Mouse (Mus musculus): ENCODE measurements around the gene Fnbp1l.

The Fnbp1l gene

DNA sequence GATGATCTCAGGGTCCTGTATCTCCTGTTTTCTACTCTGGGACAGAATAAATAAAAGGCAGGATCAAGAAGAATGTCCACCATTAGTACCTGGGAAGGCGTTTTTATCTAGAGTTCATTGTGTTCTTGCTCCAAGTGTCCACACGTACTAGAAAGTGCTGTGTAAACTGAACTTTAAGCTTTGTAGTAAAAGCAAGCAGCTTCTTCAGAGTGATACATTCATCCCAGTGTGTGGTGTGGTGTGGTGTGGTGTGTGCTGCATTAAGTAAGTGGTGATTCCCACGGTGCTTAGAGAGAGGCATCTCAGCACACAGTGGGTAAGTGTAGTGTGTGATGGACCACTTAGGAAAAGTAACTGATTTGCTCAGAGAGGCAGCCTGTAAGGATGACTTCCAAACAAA, 91.0 kb downstream of the Fnbp1l start:
- no peak for DNase-seq (ENCODE audit: low read depth, low spot score)

DNA sequence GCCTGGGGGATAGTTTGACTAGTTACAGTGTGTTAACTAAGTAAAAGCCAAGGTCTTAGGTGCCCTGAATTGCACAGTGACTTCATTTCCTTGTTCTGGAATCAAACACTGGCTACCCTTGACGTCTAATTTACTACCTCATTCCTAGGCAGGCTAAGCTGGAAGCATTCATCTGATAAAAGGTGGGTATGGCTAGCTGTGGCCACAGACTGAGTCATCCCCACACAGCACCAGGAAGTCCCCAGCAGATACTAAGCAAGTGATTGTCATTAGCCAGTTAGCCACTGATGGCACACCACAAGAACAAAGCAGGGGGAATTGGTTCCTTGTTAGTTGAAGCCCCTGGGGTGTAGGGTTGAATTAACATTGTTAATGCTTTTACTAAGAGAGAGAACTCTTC, 98.2 kb downstream of the Fnbp1l start:
- no peak for DNase-seq (ENCODE audit: low read depth, low spot score)

DNA sequence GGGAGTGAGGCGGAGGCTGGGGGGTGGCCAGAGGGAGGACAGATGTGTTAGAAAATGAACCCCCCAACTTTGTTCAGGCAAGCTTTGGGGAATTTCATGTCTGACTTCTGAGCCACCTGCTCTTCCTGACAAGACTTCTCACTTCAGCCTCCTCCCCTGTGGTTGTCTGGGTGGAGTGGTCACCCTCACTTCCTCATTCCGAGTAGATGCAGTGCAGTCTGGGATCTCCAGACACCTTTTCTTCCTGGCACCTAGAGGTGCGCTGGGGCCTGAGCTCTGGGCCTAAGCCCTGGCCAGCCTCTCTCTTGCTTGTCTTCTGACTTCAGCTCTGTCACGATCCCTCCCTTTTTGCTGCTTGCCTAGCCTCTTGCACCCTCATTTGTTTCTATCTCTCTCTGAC, 98.6 kb downstream of the Fnbp1l start:
- DNase-seq (ENCODE audit: low read depth, low spot score), result no peak

DNA sequence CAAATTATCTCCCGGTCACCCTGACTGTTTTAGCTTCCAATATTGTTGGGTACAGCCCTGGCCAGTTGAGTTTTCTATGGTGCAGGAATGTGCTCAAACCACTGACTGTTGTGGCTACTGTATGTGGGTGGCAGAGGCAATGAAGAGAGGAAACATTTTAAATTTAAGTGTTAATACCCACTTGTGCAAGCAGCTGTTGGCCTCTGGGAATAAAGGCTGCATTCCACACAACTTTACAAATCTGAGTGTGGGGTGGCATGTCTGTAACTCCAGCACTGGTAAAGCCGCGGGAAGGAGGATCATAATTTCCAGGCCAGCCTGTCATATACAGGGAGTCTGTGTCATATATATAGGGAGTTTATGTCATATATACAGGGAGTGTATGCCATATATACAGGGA, 99.2 kb downstream of the Fnbp1l start:
- DNase-seq (ENCODE audit: low read depth, low spot score), result no peak

DNA sequence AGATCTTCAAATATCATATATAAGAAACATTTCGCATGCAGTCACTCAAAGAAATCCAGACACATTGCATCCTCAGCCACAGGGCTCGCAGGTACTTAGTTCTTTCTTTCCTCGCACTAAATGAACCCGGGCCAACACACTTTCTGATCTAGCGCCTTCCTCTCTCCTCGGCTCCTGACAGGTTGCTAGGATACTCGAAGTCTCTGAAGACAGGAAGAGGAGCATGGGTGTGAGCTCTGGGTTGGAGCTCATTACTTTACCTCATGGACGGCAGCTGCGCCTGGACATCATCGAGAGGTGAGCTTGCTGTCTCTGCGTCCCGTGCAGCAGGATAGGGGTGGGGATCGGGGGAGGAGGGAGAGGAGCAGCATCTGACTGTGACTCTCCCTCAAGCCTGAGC, 100.4 kb downstream of the Fnbp1l start:
- DNase-seq (ENCODE audit: low read depth, low spot score), result no peak

DNA sequence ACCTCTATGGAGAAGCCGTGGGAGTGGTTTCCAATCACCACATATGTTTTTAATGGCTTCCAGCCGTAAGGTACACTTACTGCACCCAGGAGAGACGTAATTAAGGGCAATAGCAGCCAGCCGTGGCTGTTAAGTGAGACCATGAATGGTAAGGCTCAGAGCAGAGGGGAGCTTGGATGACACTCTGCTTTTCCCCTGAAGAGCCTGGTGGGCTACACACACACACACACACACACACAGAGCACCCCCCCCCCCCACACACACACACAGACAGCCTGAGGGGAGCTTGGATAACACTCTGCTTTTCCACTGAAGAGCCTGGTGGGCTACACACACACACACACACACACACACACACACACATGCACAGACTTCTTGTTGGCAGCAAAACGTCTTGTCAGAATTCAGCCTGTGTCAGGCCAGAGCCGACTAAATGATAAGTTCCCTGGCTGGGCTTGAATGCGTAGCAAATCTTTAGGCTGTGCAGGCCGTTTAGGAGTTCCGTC, 101.2 kb downstream of the Fnbp1l start:
- DNase-seq (ENCODE audit: low read depth, low spot score), result no peak

DNA sequence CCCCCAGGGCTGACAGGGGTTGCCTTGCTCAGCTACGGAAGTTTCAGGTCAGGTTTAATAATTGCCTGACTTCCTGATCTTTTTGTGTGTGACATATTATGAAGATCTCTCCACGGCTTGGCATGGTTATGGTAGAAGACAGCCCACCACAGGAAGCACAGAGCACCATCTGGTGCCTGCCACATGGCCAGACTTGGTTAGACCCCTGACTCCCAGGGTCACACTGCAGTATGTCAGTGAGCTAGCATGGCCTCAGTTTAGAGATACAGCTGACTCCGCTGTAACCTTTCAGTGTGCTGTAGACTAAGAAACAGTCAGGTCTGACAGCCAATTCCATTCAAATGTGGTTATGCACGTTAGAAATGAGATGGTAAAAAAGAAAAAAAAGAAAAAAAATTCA, 101.8 kb downstream of the Fnbp1l start:
- no peak for DNase-seq (ENCODE audit: low read depth, low spot score)

DNA sequence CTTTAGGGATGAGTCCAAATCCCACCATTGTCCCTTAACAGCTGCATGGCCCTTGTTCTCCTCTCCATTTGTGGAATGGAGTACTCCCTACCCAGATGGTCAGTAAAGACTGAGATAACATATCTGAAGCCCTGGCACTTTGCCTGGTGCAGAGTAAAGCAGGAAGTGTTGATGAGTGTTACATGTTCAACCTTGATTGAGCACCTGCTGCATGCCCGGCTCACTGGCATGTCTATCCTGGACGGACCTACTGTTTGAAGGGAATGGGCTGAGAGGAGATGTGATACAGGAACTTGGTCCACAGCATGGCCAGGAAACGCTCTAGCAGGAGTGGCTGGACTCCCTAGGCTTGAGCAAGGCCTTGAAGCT, 103.2 kb downstream of the Fnbp1l start:
- DNase-seq (ENCODE audit: low read depth, low spot score), result no peak

DNA sequence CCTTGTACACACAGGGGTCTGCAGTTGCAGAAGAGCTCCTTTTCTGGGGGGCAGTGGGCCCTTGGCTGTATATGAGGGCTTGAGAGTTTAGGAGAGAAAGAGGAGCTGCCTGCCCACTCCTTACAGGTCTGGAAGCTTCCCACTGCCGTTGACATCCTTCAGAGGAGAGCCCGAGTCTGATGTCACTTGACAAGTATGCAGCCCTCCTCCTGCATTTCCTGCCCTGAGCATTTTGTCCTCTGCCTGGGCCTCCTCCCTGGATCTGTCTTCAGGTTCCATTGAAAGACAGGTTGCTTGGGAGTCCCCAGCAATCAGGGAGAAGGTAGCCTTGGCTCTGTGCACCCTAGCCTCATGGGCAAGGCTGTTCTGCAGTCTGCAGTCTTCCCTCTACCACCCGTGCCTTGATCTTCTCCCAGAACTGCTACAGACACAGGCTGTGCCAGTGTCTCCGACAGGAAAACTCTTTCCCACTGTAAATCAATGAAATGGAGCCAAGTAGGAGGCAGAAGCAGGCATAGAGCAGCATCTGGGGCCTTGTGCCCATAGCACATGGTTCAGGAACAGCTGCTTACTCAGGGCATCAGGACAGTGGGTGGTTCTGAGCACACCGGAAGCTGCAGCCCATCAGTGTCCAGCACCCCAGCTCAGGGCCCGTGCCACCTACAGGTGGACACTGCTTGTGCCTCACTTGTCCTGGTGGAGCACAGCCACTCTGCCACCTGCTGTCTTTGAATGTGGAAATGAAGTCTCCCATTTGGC, 103.8 kb downstream of the Fnbp1l start:
- DNase-seq (ENCODE audit: low read depth, low spot score), result no peak

DNA sequence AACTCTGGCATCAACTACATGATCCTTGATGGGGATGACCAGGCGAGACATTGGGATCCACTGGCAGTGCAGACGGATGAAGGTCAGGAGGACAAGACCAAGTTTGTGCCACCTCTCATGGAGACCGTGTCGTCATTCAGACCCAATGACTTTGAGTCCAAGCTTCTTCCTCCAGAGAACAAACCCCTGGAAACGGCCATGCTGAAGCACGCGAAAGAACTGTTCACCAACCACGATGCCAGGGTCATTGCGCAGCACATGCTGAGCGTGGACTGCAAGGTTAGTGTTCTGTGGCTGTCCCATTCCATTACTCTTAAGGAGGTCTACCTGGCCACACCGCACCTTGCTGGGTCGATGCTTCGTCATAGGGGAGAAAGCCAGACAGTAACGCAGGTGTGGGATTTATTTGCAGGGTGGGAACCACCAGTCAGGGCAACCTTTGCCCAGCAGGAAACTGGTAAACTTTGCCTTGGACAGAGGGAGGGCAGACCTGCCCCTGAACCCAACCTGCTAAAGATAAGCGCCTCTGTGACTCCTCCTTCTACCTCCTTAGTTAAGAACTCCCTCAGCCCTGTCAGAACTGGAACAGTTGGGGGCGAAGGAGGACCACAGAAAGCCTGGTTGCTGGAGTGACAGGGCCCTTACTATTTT, 106.7 kb downstream of the Fnbp1l start:
- no peak for DNase-seq (ENCODE audit: low read depth, low spot score)

DNA sequence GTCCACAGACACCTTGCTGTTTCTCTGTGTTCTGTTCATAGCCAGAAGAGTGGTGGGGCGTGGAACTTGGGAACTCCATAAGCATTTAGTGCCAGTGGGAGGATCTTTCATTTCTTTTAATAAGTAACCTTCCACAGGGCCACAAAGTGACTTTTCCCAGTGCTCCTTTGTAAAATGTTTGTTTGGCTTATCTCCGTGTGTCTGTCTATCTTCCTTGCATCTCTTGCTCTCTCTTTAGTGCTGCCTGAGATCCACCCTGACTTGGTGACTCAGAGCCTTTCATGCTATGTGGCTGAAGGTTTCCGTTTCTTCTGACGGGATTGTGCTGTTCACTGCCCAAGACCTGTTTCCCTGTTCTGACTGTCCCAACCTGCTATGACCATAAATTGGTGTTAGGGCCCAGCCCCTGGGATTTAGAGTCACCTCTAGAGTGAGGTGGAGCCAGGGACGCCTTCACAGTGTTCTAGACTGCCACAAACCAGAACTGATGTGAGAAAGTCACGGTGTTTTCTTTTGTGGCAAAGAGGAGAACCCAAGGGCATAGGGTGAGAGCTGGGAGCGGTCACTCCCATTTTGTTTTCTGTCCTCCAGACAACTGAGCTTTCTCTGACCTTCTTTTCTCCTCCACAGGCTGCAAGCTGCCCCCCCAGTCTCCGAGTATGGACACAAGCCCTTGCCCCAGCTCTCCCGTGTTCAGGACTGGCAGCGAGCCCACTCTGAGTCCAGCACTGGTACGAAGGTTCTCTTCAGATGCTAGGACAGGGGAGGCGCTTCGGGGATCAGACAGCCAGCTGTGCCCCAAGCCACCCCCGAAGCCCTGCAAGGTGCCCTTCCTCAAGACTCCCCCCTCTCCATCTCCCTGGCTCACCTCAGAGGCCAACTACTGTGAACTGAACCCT, 107.5 kb downstream of the Fnbp1l start:
- DNase-seq (ENCODE audit: low read depth, low spot score), result no peak

DNA sequence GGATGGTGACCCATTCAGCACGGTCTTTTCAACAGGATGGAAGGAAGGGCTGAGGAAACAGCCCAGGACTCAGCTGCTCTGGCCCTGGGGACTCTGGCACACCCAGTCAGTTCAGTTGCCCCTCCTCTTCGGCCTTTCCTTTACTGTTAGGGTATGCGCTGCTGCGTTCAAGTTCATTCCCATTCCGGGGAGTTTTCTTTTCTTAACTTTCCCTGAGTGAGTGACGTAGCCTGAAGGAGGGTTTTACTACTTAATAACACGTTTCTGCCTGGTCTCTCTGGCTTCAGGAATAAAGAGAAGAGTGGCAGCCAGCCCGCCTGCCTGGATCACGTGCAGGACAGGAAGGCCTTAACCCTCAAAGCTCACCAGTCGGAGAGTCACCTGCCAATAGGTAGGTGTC, 108.6 kb downstream of the Fnbp1l start:
- no peak for DNase-seq (ENCODE audit: low read depth, low spot score)

DNA sequence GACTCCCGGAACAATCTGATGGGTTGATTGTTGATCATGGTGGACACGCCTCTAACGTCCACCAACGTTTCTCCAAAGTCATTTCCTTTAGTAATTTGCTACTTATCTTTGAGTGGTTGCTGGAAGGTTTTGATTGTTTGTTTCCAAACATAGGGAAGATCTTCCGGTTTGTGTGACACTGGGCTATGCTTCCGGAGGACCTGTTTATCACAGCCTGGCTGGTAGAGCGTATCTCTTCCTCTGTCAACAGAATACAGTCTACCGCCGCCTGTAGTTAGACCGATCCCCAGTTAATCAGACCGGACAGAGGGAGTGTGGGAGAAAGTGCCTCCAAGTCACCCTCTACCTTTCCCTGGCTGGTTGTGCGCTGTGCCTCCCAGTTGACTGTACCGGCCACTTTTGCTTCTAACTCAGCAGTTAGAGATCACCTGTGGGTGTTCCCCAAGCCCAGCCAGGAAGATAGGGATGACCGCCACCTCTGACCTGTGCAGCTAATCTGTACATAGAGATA, 109.2 kb downstream of the Fnbp1l start:
- DNase-seq (ENCODE audit: low read depth, low spot score), result no peak

DNA sequence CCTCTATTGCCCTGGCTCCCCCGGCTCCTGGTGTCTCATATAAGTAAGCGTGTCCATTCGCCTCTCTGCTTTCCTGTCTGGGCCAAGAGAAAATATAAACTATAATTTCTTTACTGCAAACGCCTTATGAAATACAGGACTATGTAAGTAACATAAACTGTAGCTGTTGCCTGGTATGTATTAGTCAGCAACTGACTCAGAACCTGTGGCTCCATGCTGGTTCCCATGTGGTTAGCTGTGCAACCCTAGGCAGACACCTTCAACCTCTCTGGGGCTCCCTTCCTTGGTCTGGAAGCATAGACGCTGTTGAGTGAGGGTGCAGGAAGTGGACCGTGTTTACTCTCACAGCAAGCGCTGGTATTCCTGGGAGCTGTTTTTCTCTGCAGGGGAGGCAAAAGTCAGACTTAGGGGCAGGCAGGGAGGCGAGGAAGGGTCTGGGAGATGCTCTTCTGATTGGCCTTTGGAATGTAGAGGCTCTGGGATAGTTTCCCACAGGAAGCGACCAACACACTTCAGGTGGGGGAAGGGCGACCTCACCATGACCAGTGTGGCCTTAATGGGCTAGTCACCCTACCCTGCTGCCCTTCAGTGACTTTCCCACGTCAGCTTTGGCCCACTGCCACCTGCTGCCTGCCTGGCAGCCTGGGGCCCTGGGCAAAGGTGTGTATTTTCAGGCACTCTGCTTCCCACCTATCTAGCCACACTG, 109.8 kb downstream of the Fnbp1l start:
- no peak for DNase-seq (ENCODE audit: low read depth, low spot score)

DNA sequence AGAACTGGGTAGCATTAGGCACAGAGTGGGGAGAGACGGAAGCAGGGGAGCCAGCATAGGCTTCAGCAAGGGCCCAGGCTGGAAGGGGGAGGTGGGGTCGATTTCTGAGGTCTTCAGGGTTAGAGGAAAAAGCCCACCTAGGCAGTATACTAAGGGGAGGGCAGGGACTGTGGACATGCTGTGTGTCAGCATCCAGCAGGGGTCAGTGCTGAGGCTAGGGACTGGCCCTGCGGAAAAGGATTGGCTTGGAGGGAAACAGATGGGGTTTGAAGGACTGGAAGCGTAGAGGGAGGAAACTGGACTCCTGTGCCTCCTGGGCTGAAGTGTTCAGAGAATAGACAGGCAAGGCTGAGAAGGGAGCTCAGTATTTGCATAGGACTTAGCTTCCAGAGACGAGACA, 110.4 kb downstream of the Fnbp1l start:
- DNase-seq (ENCODE audit: low read depth, low spot score), result no peak

DNA sequence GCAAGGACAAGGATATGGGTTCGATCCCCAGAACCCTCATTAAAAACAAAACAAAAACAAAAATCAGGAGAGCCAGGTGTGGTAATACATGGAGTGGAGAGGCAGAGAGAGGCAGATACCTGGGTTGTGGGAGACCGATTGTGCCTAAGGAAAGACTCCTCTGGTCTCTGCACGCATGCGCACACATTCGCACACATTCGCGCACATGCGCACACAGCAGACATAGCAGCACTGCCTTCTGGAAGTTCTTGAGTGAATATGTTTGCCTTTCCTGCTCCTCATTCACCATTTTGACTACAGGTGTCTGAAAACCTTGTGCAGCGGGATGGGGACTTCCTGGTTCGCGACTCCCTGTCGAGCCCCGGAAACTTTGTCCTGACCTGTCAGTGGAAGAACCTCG, 111.7 kb downstream of the Fnbp1l start:
- DNase-seq (ENCODE audit: low read depth, low spot score), result no peak

DNA sequence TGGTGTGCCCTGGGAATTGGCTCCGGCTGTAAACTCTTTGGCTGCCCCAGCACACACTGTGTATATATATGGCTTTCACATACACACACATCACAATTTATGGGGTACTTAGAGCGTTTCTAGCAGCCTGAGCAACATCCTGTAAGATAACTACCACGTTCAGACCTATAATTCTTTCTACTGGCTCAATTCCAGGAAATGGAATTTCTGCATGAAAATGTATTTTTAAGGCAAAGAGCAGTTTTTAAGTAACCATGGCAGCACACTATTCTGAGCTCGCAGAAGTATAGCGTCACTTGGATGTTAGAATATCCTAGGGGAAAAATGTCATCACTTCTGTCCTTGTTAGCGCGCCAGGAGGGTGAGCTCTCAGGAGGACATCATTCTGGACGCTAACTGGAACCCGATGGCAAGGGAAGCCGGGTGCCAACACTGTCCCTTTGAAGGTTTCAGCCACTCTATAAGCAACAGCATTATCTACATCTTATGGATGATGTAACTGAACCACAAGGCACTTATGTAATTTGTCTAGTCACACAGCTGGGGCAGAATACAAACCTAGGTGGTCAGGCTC, 113.1 kb downstream of the Fnbp1l start:
- no peak for DNase-seq (ENCODE audit: low read depth, low spot score)

DNA sequence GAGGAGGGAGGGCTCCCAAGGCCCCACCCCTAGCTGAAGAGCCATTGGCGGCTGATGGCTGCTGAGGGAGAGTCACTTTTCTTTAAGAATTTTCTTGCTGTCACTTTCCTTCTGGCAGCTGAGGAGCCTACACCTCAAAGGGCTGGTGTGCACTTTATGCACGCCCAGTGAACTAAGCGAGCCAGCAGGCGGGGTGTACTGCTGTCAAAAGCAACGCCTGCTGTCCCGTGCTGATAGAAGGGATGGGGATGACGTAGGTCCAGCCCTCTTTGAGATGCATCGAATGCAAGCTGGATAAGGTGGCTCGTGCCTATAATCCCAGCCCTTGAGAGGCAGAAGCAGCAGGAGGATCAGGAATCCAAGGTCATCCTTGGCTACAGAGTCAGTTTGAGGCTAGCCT, 118.6 kb downstream of the Fnbp1l start:
- DNase-seq (ENCODE audit: low read depth, low spot score), result no peak

DNA sequence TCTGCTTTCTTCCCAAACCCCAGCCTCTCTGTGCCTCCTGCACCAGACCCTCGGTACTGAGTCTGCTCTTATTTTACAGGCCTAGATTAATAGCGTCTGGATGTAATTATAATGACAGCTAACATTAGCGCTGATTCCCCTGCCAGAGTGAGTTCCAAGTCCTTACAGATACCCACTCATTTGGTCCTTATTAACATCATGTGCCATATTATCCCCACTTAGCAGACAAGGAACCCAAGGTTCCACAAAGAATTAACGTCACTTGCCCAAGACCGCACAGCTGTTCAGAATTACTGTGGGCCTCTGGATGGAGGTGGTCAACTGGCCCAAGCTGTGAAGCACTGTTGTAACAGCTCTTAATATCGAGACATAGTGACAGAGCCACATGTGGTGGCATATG, 119.9 kb downstream of the Fnbp1l start:
- DNase-seq (ENCODE audit: low read depth, low spot score), result no peak

DNA sequence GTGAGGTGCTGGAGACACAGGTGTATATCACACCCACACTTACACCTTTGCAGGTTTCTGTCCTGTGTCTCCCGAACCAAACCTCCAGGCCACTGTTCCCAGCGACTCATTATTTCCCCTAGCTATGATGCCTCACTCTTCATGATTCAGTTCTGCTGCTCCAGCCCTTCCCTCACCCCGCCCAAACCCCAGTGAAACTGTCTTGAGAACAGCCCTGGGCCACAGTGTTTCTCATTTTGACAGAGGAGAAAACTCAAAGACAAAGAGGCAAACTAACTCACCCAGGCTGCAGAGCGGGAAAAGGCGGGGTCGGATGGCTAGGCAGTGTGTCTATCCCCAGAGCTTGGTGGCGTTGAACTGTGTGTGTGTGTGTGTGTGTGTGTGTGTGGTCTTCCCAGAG, 121.0 kb downstream of the Fnbp1l start:
- no peak for DNase-seq (ENCODE audit: low read depth, low spot score)

DNA sequence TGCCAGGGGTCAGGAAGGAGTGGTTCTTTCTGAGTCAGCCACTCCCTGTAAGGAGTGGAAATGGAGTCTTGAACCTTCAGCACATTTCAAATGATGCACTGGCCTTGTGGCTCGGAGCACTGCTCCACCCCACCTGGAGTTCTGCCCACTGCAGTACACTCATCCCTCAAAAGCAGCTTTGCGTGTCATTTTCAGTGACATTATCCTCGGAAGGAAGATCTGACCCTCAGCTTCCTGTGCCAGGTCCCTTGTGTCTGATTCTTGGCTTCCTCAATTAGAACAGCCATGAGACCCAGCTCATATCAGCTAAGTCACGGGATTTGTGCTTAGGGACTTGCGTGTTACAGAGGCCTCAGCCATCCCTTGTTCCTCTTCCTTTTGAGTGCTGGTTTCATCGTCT, 121.6 kb downstream of the Fnbp1l start:
- DNase-seq (ENCODE audit: low read depth, low spot score), result no peak
